Mouse (Mus musculus) T-cell, adult 2 months (primary cell): ENCODE data around the gene Vmn2r44.
"Not testable (repeated sequence)": the region's sequence is repeated elsewhere in the genome, so short reads cannot be mapped to it uniquely, and the experiment has no call there.

Experiments used
- DNase-seq: peaks from one replicate; pipeline ENCODE4 v3.0.0; 2022; ENCODE audit warnings: low spot score

The Vmn2r44 gene

GRCm38 (mm10) chr7:8383233-8383632 is at the start of gene Vmn2r44:
TSS of gene Vmn2r44 (minus strand) at chr7:8383333.
- DNase-seq: not testable (repeated sequence)

- DNase-seq: not testable (repeated sequence)
Measured at GRCm38 (mm10) chr7:8357879-8358278, 25.3 kb downstream of the Vmn2r44 start.
